Mouse (Mus musculus) cerebellum, adult (tissue): ENCODE data around the gene Atg4b.
A peak's percentile ranks its signal among the peaks of the same experiment; 100 is the strongest.

Experiments
- ATAC-seq: cut with Nextera tagmentation; 2 replicates; pipeline ENCODE4 v1.9.2; 2017; ENCODE audit warnings: mild to moderate bottlenecking, moderate library complexity, mixed read lengths; ENCODE audit not compliant: insufficient number of reproducible peaks, low FRiP score, low TSS enrichment

The Atg4b gene

DNA sequence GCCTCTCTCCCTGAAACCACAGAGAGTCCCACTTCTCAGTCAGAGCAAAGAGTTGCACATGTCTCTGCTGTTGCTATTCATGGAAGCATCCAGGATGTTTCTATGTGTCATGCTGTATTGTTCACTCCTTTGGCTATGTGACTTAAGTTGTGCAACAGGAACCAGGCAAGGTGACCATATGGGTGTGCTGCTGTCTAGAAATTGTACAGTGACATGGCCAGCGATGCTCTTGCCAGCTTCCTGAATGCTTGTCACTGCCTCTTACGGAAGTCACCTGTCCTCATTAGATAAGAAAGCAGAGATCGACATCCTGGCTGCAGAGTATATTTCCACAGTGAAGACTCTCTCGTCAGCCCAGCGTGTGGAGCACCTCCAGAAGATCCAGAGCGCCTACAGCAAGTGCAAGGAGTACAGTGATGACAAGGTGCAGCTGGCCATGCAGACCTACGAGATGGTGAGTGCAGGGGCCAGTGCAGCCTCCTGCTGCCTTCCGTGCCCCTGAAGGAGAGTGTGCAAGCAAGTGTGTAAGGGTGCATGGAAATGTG lies 60.3 kb downstream of the Atg4b start:
- no peak for ATAC-seq

DNA sequence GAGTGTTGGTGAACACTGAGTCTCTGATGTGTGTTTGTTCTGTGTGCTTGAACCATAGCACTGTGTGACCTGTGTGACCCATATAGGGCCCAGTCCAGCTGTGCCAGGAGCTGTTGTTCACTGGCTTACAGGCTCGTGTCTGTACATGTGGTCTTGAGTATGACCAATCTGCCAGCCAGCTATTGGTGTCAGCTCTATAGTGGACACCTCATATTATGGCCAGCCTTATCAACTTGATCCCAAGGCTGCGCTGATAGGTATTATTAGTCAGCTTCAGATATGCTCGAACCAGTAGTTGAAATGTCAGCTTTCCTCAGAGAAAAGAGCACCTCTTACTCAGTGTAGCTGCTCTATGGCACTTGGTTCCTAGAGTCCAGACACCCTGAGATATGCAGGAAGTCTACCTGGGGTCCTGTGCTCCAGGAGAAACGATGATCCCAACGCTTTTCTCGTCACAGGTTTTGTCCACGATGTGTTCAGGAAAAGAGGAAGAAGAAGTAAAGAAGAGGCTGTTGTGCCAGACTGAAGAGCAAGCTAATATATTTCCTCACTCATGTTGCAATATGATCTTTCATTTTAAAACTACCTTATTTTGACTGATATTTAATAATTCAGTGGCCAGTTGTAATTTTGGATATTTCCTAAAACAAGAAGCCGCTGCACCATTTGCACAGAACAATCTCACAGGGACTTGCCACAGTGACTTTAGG lies 66.7 kb downstream of the Atg4b start:
- no peak for ATAC-seq

DNA sequence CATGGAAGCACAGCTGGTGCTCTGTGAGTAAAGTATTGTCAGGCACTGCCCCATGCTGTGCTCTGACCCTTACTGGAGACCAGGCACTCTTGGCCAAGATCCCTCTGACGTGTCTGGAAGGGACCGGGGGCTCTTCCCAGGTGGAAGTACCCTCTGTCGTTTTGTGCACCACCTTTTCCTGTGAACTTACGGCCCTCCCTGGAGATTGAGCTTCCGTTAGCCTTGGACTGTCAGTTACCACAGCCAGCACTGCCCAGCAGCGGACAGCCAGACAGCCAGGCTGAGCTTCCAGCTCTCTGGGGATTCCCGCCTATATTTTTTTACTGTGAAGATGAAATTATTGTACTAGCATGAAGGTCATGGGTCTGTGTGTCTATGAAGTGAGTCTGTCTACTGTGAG lies 67.4 kb downstream of the Atg4b start:
- ATAC-seq = no peak

DNA sequence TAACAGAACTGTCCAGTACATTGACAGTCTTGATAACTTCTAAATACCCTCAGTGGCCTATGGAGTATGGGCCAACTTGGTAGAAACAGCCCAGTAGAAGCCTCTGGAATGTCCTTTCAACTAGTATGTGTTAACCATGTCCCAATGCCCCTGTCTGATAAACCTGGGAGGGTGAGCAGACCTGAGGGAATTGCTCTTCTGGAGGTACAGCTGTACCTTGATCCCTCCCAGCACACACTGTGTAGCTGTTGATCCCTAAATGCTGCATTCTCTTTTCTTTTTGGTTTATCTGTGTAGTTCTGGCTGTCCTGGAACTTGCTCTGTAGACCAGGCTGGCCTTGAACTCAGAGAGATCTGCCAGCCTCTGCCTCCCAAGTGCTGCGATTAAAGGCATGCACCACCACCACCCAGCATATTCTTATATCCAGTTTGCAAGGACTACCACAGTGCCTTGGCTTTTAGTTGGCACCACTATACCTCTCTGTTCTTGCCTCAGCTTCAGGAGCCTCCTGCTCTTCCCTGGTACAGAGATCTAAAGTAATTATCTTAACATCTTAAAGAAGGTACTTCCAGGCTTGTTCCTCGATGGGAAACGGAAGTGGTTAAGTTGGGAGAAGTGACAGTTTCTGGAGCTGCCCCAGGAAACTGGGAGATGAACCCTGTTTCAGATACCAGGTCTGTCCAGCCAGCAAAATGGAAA lies 72.6 kb downstream of the Atg4b start:
- ATAC-seq = no peak

DNA sequence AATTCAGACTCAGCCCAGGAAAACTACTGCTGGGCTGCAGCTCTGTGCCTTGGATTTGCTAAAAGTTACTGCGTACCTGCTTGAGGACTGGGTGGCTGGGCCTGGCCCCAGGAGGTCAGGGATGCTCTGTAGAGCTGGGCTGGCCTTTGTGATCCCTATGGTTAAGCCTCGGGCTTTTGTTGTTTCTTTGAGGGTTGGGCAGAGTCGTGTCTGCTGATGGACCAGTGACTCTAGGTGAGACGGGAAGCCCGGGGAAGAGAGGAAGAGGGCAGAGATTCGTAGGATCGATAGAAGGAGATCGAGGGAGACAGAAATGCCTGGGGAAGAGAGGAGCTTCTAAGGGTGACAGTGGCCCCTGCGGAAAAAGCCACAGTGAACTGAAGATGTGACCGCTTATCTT lies 73.3 kb downstream of the Atg4b start, which contains the start of gene D2hgdh:
Gene D2hgdh (plus strand): TSS at position 301 of the 400 bp plus-strand sequence.
- peak; percentile 0; the same call in 1 of the 2 replicates for ATAC-seq

DNA sequence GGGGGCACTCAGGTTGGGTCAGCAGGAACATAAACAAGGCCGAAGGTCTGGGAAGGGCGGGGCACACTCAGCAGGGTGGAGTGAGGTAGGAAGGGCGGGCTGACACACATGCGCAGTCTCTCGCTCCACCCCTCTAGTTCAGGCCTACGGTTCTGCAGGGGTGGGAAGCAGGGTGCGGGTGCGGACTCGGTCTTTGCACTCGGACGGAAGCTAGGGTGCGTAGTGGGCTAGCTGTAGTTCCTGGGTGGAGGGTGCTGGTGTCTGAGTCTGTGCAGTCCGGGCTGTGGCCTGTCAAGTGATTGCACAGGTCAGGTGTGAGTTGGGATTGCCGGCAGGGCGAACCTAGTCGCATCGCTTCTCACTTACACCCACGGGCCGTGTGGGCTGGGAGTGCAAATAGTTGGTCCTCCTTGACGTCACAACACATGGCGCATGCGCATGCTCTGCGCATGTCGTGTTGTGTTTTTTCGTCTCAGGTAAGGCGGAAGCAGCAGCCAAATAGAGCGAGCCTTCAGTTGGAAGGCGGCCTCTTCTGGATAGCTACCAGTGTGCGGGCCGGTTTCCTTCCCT lies 73.9 kb downstream of the Atg4b start:
- ATAC-seq = peak; percentile 89

DNA sequence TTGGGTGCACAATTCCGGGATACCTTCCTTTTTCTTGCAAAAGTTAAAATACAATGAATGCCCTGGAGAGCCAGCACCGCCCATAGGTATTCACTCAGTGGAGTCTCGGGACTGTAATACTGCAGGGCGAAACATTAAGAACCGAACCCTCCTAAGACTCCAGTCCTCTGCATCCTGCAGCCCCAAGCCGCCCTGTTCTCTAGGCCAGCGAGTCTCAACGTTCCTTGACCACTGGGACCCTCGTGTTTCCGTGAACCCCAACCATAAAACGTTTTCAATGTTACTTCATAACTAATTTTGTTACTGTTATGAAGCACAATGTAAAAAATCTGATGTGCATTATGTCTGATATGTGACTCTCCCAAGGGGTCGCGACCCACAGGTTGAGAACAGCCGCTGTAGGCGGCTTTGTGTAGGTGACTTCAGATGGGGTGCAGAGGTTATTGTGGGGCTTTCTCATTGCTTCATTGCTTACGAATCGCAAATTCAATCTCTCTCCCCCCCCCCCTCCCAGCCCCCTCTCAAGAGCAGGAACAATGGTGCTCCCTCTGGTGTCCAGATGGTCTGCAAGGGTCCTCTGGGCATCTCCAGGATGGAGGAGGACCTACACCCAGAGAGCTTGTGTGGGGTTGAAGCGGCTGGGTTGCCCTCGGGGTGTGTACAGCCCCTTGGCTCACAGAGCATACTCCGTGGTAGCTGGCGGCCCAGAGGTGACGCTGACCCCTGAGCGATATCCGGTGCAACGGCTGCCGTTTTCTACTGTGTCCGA lies 74.7 kb downstream of the Atg4b start:
- ATAC-seq = 0 out of 2 replicates have a peak, but pooled peaks have one; percentile 4

DNA sequence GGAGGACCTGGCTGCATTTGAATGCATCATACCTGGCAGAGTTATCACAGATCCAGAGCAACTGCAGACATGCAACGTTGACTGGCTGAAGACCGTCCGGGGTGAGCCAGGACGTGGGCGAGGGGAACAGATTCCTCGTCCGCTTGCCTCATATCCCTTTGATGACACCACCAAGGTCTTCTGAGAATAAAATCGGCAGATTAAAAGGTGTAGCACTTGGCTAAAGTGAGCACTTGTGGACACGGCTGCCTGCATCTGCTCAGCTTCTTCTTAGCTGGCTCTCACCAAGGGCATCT lies 75.2 kb downstream of the Atg4b start:
- no peak for ATAC-seq

DNA sequence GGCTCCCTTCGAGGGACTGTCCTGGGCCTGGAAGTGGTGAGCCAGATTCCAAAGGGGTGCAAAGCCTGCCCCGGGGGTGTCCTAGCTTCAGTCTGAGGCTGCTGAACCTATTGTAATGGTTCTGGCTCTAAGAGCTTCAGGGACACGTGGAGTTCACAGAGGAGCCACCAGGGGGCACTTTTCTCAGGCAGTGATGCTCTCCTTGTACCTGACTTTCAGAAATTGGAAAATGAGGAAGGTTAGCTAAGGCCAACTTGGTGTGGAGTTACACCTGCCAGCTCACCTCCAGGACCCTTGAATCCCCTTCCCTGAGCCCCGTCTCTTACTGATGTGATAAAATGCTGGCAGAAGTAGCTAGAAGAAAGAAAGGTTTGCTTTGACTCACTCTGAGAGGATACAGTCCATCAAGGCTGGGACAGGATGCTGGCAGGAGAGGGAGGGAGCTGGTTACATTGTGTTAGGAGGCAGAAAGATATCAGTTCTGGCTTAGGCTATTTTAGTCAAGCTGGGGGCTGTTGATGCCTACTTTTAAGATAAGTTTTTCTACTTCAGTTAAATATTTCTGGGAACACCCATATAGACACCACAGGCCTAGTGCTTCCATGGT lies 81.6 kb downstream of the Atg4b start:
- ATAC-seq = peak; percentile 61

DNA sequence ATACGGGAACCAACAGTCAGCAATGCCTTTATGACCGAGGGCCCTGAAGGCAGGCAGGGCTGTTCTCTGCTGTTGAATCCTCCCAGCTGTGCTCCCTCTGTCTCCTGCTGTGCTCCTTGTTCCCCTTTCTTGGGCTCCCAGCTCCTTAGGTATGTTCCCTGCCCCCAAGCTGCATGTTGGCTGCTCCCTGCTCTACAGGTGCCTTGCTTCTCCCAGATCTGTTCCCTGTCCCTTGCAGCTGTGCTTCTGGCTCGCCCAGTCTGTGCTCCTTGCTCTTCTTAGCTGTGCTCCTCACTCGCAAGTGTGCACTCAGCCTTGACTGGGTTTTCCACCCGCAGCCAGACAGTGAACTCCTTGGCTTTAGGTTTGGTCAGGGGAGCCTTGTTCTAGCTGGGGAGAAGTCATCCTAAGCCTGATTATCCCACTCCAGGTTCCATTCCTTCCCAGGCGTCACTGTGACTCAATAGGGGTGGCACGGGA lies 83.4 kb downstream of the Atg4b start:
- no peak for ATAC-seq

DNA sequence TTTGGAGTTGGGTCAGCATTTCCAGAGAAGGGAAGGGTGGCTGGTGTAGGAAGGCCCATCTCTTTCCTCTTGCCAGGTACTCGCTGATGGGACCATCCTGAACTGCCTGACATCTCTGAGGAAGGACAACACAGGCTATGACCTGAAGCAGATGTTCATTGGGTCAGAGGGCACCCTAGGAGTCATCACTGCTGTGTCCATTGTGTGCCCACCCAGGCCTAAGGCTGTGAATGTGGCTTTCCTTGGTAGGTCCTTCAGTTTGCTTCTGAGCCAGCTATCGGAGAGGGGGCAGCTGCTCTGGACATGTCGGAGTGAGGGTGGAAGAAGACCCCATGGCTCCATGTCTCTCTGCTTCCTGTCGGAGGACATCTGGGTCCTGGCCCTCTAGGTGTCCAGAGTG lies 83.9 kb downstream of the Atg4b start:
- ATAC-seq = no peak

DNA sequence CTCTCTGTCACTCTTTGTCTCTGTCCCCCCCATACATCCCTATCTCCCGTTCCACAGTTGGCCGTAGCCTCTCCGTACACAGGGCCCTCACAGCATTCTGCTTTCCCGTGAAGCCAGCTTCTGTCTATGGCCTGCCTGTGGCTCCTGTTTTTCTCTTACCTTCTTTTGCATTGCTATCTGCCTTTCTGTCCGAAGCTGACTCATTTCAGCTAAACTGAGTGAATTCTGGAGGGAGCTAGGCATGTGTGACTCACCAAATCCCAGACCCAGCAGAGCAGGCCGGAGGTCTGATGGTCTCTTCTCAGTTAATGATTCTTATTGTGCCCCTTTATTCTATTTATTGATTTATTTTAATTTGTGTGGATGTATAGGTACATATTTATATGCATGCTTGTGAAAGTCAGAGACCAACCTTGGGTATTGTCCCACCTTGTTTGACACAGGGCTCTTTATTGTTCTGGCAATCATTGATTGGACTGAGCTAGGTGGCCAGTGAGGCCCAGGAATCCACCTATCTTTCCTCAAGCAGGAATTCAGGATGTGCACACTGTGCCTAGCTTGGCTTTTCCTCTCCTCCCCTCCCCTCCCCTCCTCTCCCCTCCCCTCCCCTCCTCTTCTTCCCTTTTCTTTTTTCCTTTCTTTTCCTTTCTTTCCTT lies 84.7 kb downstream of the Atg4b start:
- ATAC-seq = no peak

DNA sequence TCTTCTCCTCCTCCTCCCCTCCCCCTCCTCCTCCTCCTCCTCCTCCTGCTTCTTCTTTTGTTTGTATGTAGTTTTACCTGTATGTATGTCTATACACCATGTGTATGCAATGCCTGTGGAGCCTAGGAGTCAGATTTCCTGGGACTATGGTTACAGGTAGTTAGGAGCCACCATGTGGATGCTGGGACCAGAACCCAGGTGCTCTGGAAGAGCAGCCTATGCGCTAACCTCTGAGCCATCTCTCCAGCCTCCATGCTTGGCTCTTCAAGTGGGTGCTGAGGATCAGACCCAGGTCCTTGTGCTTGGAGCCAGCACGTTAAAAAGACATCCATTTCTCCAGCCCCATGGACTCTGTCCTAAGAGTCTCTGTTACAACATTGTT lies 85.2 kb downstream of the Atg4b start:
- ATAC-seq = no peak

DNA sequence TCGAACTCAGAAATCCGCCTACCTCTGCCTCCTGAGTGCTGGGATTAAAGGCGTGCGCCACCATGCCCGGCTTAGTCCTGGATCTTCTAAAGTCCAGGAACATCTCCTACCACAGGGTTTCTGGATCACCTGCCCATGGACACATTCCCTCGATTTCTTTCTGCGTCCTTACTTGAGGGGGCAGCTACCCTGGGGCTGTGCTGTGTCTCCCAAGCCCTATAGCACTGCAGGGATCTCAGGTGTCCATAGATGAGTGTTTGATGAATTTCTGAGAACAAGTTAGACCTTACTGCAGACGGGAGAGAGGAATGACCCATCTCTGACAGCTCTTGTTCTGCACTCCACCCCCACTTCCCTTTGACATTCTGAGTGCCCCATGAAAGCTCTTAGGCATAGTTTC lies 86.0 kb downstream of the Atg4b start:
- ATAC-seq = no peak

DNA sequence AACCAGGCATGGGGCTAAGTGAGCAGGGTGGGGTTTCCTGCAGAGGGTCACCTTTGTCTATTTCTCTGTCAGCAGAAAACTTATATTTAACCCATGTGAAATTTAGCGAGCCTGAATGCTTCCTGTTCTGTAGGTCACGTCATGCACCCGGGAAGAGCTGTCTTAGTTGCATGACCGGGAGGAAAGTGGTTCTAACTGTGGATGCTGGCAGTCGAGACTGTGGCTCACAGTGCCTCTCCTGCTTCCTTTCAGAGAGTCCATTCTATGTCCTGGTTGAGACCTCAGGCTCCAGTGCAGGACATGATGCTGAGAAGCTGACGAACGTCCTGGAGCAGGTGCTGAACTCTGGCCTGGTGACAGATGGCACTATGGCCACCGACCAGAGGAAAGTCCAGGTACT lies 87.3 kb downstream of the Atg4b start:
- peak; percentile 26; the same call in 1 of the 2 replicates for ATAC-seq
